Mouse (Mus musculus) skeletal muscle tissue, adult 2 months (tissue): ENCODE measurements around the gene Ivns1abp.
"Not testable (repeated sequence)": the region's sequence is repeated elsewhere in the genome, so short reads cannot be mapped to it uniquely, and the experiment has no call there.

Experiments
- DNase-seq: peaks from one replicate; pipeline ENCODE4 v3.0.0-alpha.2; 2012; ENCODE audit warnings: low read depth, low spot score

Gene Ivns1abp

GRCm38 (mm10) chr1:151344283-151345108 lies at the start of gene Ivns1abp:
TSS of gene Ivns1abp (plus strand) at chr1:151344477.
- DNase-seq, result peak; percentile 97

GRCm38 (mm10) chr1:151295486-151295885 lies 48.8 kb upstream of the Ivns1abp start:
- DNase-seq, result no peak

GRCm38 (mm10) chr1:151296621-151297020 lies 47.7 kb upstream of the Ivns1abp start:
- no peak for DNase-seq

GRCm38 (mm10) chr1:151297025-151297424 lies 47.3 kb upstream of the Ivns1abp start:
- no peak for DNase-seq

GRCm38 (mm10) chr1:151297596-151297995 lies 46.7 kb upstream of the Ivns1abp start:
- no peak for DNase-seq

GRCm38 (mm10) chr1:151301456-151301855 lies 42.8 kb upstream of the Ivns1abp start:
- no peak for DNase-seq

GRCm38 (mm10) chr1:151301904-151302303 lies 42.4 kb upstream of the Ivns1abp start:
- DNase-seq, result no peak

GRCm38 (mm10) chr1:151303265-151303664 lies 41.0 kb upstream of the Ivns1abp start:
- no peak for DNase-seq

- not testable (repeated sequence) for DNase-seq
Measured at GRCm38 (mm10) chr1:151305001-151305400, 39.3 kb upstream of the Ivns1abp start.

- no peak for DNase-seq
Measured at GRCm38 (mm10) chr1:151307059-151307458, 37.2 kb upstream of the Ivns1abp start.

GRCm38 (mm10) chr1:151307821-151308220 lies 36.5 kb upstream of the Ivns1abp start:
- DNase-seq, result no peak

GRCm38 (mm10) chr1:151308508-151308907 lies 35.8 kb upstream of the Ivns1abp start:
- no peak for DNase-seq

- no peak for DNase-seq
Measured at GRCm38 (mm10) chr1:151310511-151310910, 33.8 kb upstream of the Ivns1abp start.

- no peak for DNase-seq
Measured at GRCm38 (mm10) chr1:151311379-151311778, 32.9 kb upstream of the Ivns1abp start.

GRCm38 (mm10) chr1:151319267-151319666 lies 25.0 kb upstream of the Ivns1abp start:
- DNase-seq, result no peak

- no peak for DNase-seq
Measured at GRCm38 (mm10) chr1:151320408-151320807, 23.9 kb upstream of the Ivns1abp start.

- DNase-seq, result no peak
Measured at GRCm38 (mm10) chr1:151325328-151325727, 18.9 kb upstream of the Ivns1abp start.

- DNase-seq, result no peak
Measured at GRCm38 (mm10) chr1:151328341-151329097, 15.8 kb upstream of the Ivns1abp start.

GRCm38 (mm10) chr1:151329601-151330000 lies 14.7 kb upstream of the Ivns1abp start:
- DNase-seq, result no peak

- DNase-seq, result no peak
Measured at GRCm38 (mm10) chr1:151332819-151333218, 11.5 kb upstream of the Ivns1abp start.

- no peak for DNase-seq
Measured at GRCm38 (mm10) chr1:151338234-151338633, 6.0 kb upstream of the Ivns1abp start.

GRCm38 (mm10) chr1:151338941-151339340 lies 5.3 kb upstream of the Ivns1abp start:
- no peak for DNase-seq
